Comparison of ENCODE assay signal across 17 mouse cellular contexts in genomic region chr16:45720022-45720630, GRCm38 (mm10). TPM values are rescaled to one million over a fixed set of nuclear protein-coding genes. Genes with fewer than 3 reads are reported as not detected.
DNase-seq lines count a peak whose midpoint lies in the region; ATAC-seq and TF ChIP-seq lines count a peak whose summit lies in the region.
"Had no signal": no experiment of that assay in that cellular context is flagged by ENCODE, and none has a peak within 500 bp of the region (broad histone marks: within the 10 kb centered on the region; RNA-seq: fewer than 3 reads in every experiment).

No protein-coding gene starts in this region.

- no peak for TF ChIP-seq CTCF in cerebellum, adult 2 months (IDR thresholded peaks at IDR 0.05; ENCODE audit: borderline replicate concordance, insufficient read depth, low read depth, low read length)

- ATAC-seq in hindbrain, embryonic 14.5 days (ENCODE audit: low FRiP score) = no peak
- no peak for ATAC-seq in hindbrain, embryonic 16.5 days
- ATAC-seq: activated CD4-positive, CD25-positive, alpha-beta regulatory T cell, adult 4 months; intestine, postnatal 0 days; Patski had no signal

- H3K36me3 ChIP-seq in hindbrain, embryonic 14.5 days (replicated peaks; ENCODE audit: control insufficient read depth, insufficient read depth) = peaks cover 63% of the 10 kb centered on the region
- H3K36me3 ChIP-seq in hindbrain, embryonic 10.5 days = peaks cover 75% of the 10 kb centered on the region
- peaks cover 30% of the 10 kb centered on the region for H3K36me3 ChIP-seq in hindbrain, embryonic 16.5 days (ENCODE audit: control insufficient read depth, insufficient read depth, low read length)
- H3K36me3 ChIP-seq: stomach, embryonic 15.5 days had no signal

- H3K4me2 ChIP-seq in hindbrain, embryonic 14.5 days (replicated peaks) = peak overlapping the region; percentile 71; the same call in 1 of the 2 replicates
- H3K4me2 ChIP-seq in hindbrain, embryonic 16.5 days (ENCODE audit: low read length) = no peak overlapping the region
- H3K4me2 ChIP-seq: stomach, embryonic 15.5 days had no signal

- TF ChIP-seq POLR2A in cerebellum, adult 2 months (IDR thresholded peaks at IDR 0.05; ENCODE audit: borderline replicate concordance, insufficient read depth, low read length) = no peak

- no peak overlapping the region for H3K9ac ChIP-seq in hindbrain, embryonic 14.5 days
- H3K9ac ChIP-seq in hindbrain, embryonic 16.5 days (ENCODE audit: low read depth, low read length) = peak overlapping the region; percentile 11; the same call in 1 of the 2 replicates
- H3K9ac ChIP-seq: stomach, embryonic 15.5 days had no signal

- no peaks in the 10 kb centered on the region for H3K9me3 ChIP-seq in hindbrain, embryonic 14.5 days (ENCODE audit: control insufficient read depth, low read length)
- H3K9me3 ChIP-seq in hindbrain, embryonic 10.5 days = 0 out of 2 replicates have a peak, but pooled peaks cover 2% of the 10 kb centered on the region
- no peaks in the 10 kb centered on the region for H3K9me3 ChIP-seq in hindbrain, embryonic 16.5 days (ENCODE audit: control insufficient read depth, low read length)
- H3K9me3 ChIP-seq: stomach, embryonic 15.5 days had no signal

- WGBS in hindbrain, embryonic 14.5 days = 84% methylated on average over 10 of the region's 10 CpGs
- 90% methylated on average over 10 of the region's 10 CpGs for WGBS in hindbrain, embryonic 10.5 days
- 18% methylated on average over 10 of the region's 10 CpGs for WGBS in cerebellum, adult 2 months
- 81% methylated on average over 10 of the region's 10 CpGs for WGBS in hindbrain, embryonic 16.5 days

- no peak overlapping the region for H3K4me3 ChIP-seq in hindbrain, embryonic 14.5 days (replicated peaks; ENCODE audit: low read length)
- no peak overlapping the region for H3K4me3 ChIP-seq in hindbrain, embryonic 10.5 days
- H3K4me3 ChIP-seq in cerebellum, adult 2 months (replicated peaks; ENCODE audit: insufficient read depth, low read depth, low read length) = peak overlapping the region; percentile 52
- no peak overlapping the region for H3K4me3 ChIP-seq in hindbrain, embryonic 16.5 days (ENCODE audit: low read length)
- H3K4me3 ChIP-seq: stomach, embryonic 15.5 days had no signal

- H3K4me1 ChIP-seq in hindbrain, embryonic 14.5 days (replicated peaks; ENCODE audit: control insufficient read depth, insufficient read depth, low read length) = peaks cover 35% of the 10 kb centered on the region
- H3K4me1 ChIP-seq in hindbrain, embryonic 10.5 days (replicated peaks) = peaks cover 46% of the 10 kb centered on the region
- H3K4me1 ChIP-seq in cerebellum, adult 2 months (ENCODE audit: control insufficient read depth, insufficient read depth, low read length) = peaks cover 27% of the 10 kb centered on the region
- peaks cover 20% of the 10 kb centered on the region for H3K4me1 ChIP-seq in hindbrain, embryonic 16.5 days (ENCODE audit: control insufficient read depth, insufficient read depth, low read depth, low read length)

- H3K27me3 ChIP-seq in hindbrain, embryonic 14.5 days (ENCODE audit: control insufficient read depth, insufficient read depth, low read length) = no peaks in the 10 kb centered on the region
- H3K27me3 ChIP-seq in hindbrain, embryonic 10.5 days (ENCODE audit: insufficient read depth, poor library complexity, severe bottlenecking) = no peaks in the 10 kb centered on the region
- no peaks in the 10 kb centered on the region for H3K27me3 ChIP-seq in cerebellum, adult 2 months (ENCODE audit: control insufficient read depth, insufficient read depth, low read length)
- no peaks in the 10 kb centered on the region for H3K27me3 ChIP-seq in hindbrain, embryonic 16.5 days (replicated peaks; ENCODE audit: control insufficient read depth, insufficient read depth, low read length)
- H3K27me3 ChIP-seq: Patski; stomach, embryonic 15.5 days had no signal

- no peak for DNase-seq in hindbrain, embryonic 14.5 days (ENCODE audit: low spot score)
- no peak for DNase-seq in hindbrain, embryonic 10.5 days (ENCODE audit: low spot score)
- peak; percentile 39 for DNase-seq in cerebellum, adult 11 months
- DNase-seq in cerebellum, adult 2 months = peak; percentile 59 to 78
- no peak for DNase-seq in heart, adult 9 months (ENCODE audit: low spot score in 2 of 2)
- no peak for DNase-seq in testis, postnatal 10 days (ENCODE audit: low spot score)
- DNase-seq: adrenal gland, postnatal 36 days; heart, postnatal 4 days; kidney, postnatal 14 days; lung, postnatal 10 days; right cerebral cortex, adult 18-20 months had no signal

- no peak overlapping the region; the same call in 1 of the 2 replicates for H3K27ac ChIP-seq in hindbrain, embryonic 14.5 days
- H3K27ac ChIP-seq in hindbrain, embryonic 10.5 days = no peak overlapping the region
- H3K27ac ChIP-seq in cerebellum, adult 2 months (ENCODE audit: insufficient read depth, low read length) = peak overlapping the region; percentile 88
- no peak overlapping the region for H3K27ac ChIP-seq in hindbrain, embryonic 16.5 days (ENCODE audit: low read depth, low read length)
- H3K27ac ChIP-seq: stomach, embryonic 15.5 days had no signal

RNA-seq across cellular contexts. Expression of gene Tagln3, which starts 4.3 kb away (rescaled TPM):
- polyA plus RNA-seq in hindbrain, embryonic 14.5 days (2014; fragmentation: Nextera tagmentation; extraction: Ambion mirVana) = 457 and 485 TPM in 2 replicates
- 193 and 362 TPM in 2 replicates for polyA plus RNA-seq in hindbrain, embryonic 10.5 days (2016; fragmentation: Nextera tagmentation; extraction: Ambion mirVana)
- 808 and 848 TPM in 2 replicates for polyA plus RNA-seq in cerebellum, adult 2 months (2012; rRNA removed)
- 428 and 438 TPM in 2 replicates for polyA plus RNA-seq in hindbrain, embryonic 16.5 days (2015; fragmentation: Nextera tagmentation; extraction: Ambion mirVana)
- polyA plus RNA-seq: activated CD4-positive, CD25-positive, alpha-beta regulatory T cell, adult 4 months had no signal

RNA-seq across cellular contexts. Expression of gene Abhd10, which starts 22.6 kb away (rescaled TPM):
- polyA plus RNA-seq in hindbrain, embryonic 14.5 days (2014; fragmentation: Nextera tagmentation; extraction: Ambion mirVana) = 34.5 and 34.7 TPM in 2 replicates
- polyA plus RNA-seq in hindbrain, embryonic 10.5 days (2016; fragmentation: Nextera tagmentation; extraction: Ambion mirVana) = 42.2 and 46.3 TPM in 2 replicates
- polyA plus RNA-seq in cerebellum, adult 2 months (2012; rRNA removed) = 37.3 and 41.0 TPM in 2 replicates
- polyA plus RNA-seq in hindbrain, embryonic 16.5 days (2015; fragmentation: Nextera tagmentation; extraction: Ambion mirVana) = 39.3 and 39.5 TPM in 2 replicates

RNA-seq across cellular contexts. Expression of gene Tmprss7, which starts 26.7 kb away (rescaled TPM):
- polyA plus RNA-seq in hindbrain, embryonic 14.5 days (2014; fragmentation: Nextera tagmentation; extraction: Ambion mirVana) = 0.53 and 0.59 TPM in 2 replicates
- polyA plus RNA-seq in hindbrain, embryonic 10.5 days (2016; fragmentation: Nextera tagmentation; extraction: Ambion mirVana) = 0.29 and 0.31 TPM in 2 replicates
- polyA plus RNA-seq in cerebellum, adult 2 months (2012; rRNA removed) = 2.5 and 2.8 TPM in 2 replicates
- polyA plus RNA-seq in hindbrain, embryonic 16.5 days (2015; fragmentation: Nextera tagmentation; extraction: Ambion mirVana) = 0.50 and 0.87 TPM in 2 replicates
- polyA plus RNA-seq: activated CD4-positive, CD25-positive, alpha-beta regulatory T cell, adult 4 months; heart, embryonic 14.5 days; Patski; stomach, embryonic 15.5 days had no signal

Comparison
In these comparisons a context has a peak if more than half of its experiments do, and no peak if none do; other contexts are left out.
1. DNase-seq: peak in cerebellum, adult 11 months (single experiment) and cerebellum, adult 2 months (2 of 2); none in hindbrain, embryonic 14.5 days (single experiment), hindbrain, embryonic 10.5 days (single experiment), heart, adult 9 months (0 of 2) and testis, postnatal 10 days (single experiment).